In the genomic region with DNA sequence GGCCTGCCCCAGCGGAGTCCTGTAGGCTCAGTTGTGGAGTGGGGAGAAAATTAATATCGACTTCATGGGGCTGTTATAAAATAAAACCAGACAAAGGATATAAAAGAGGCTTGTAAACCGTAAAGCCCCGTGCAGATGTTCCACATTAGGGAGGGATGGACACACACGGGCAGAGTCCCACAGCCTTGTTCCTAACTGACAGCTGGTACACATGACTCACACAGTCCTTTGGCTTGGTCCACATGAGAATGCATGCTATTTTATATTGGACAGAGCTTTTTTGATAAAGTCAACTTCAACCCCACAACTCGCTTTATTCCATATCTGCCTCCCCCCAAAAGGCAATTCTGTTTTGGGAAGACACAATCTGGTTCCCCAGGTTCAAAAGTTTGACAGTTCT, we compare ENCODE assay signal across 8 mouse cellular contexts. TPM values are rescaled to one million over a fixed set of nuclear protein-coding genes. Genes with fewer than 3 reads are reported as not detected.
DNase-seq lines count a peak whose midpoint lies in the region; ATAC-seq lines count a peak whose summit lies in the region.

No protein-coding gene starts in this region.

- H3K9ac ChIP-seq in heart, embryonic 13.5 days, result peak overlapping the region; percentile 72

- 67% methylated on average over 6 of the region's 6 CpGs for WGBS in heart, embryonic 13.5 days
- 71% methylated on average over 6 of the region's 6 CpGs for WGBS in hindbrain, embryonic 10.5 days
- 87% methylated on average over 6 of the region's 6 CpGs for WGBS in macrophage (ENCODE audit: missing documents)

- H3K4me2 ChIP-seq in heart, embryonic 13.5 days, result peak overlapping the region; percentile 15

- no peak overlapping the region for H3K4me3 ChIP-seq in heart, embryonic 13.5 days
- H3K4me3 ChIP-seq in hindbrain, embryonic 10.5 days, result no peak overlapping the region
- H3K4me3 ChIP-seq in macrophage (ENCODE audit: inconsistent target), result no peak overlapping the region

- H3K4me1 ChIP-seq in heart, embryonic 13.5 days, result peaks cover 95% of the 10 kb centered on the region
- peaks cover 80% of the 10 kb centered on the region for H3K4me1 ChIP-seq in hindbrain, embryonic 10.5 days (replicated peaks)

- ATAC-seq in heart, embryonic 13.5 days (ENCODE audit: extremely low read depth, insufficient number of reproducible peaks, low FRiP score, low TSS enrichment), result no peak
- ATAC-seq in granulocyte monocyte progenitor cell, adult 5-6 weeks (replicated peaks; ENCODE audit: poor library complexity, severe bottlenecking), result no peak

- no peaks in the 10 kb centered on the region for H3K79me2 ChIP-seq in macrophage (ENCODE audit: inconsistent target)

- no peak for DNase-seq in heart, postnatal 10 days
- peak; percentile 79 for DNase-seq in NIH3T3 (ENCODE audit: low read depth)
- DNase-seq in hindbrain, embryonic 10.5 days (ENCODE audit: low spot score), result no peak
- no peak for DNase-seq in cerebellum, postnatal 25 days
- no peak for DNase-seq in frontal cortex, postnatal 36 days (ENCODE audit: low spot score in 2 of 2)

- H3K27ac ChIP-seq in heart, embryonic 13.5 days (replicated peaks), result peak overlapping the region; percentile 97
- peak overlapping the region; percentile 79 for H3K27ac ChIP-seq in hindbrain, embryonic 10.5 days
- peak overlapping the region; percentile 39; the same call in 1 of the 2 replicates for H3K27ac ChIP-seq in macrophage

- peaks cover 8% of the 10 kb centered on the region for H3K36me3 ChIP-seq in heart, embryonic 13.5 days
- H3K36me3 ChIP-seq in hindbrain, embryonic 10.5 days, result 0 out of 2 replicates have a peak, but pooled peaks cover 8% of the 10 kb centered on the region
- H3K36me3 ChIP-seq in macrophage (ENCODE audit: inconsistent target), result no peaks in the 10 kb centered on the region

- H3K9me3 ChIP-seq in heart, embryonic 13.5 days, result 0 out of 2 replicates have a peak, but pooled peaks cover 3% of the 10 kb centered on the region
- H3K9me3 ChIP-seq in hindbrain, embryonic 10.5 days, result peaks cover 8% of the 10 kb centered on the region; the same call in 1 of the 2 replicates

- H3K27me3 ChIP-seq in heart, embryonic 13.5 days (replicated peaks), result peaks cover 7% of the 10 kb centered on the region
- no peaks in the 10 kb centered on the region for H3K27me3 ChIP-seq in hindbrain, embryonic 10.5 days (ENCODE audit: insufficient read depth, poor library complexity, severe bottlenecking)

- intact Hi-C loops in heart, postnatal 10 days (cut with DNase I), result loop anchor here (2.0 kb wide), 1 partner anchor 56 kb away; no protein-coding TSS in a partner anchor

RNA-seq across cellular contexts. Expression of gene Shb, which starts 59.6 kb away (rescaled TPM):
- polyA plus RNA-seq in heart, embryonic 13.5 days (2015; fragmentation: Nextera tagmentation; extraction: Ambion mirVana), result 8.6 and 8.8 TPM in 2 replicates
- 10 to 100 TPM; 67.9 to 71.6 TPM for total RNA-seq in heart, postnatal 10 days (2021)
- polyA plus RNA-seq in hindbrain, embryonic 10.5 days (2016; fragmentation: Nextera tagmentation; extraction: Ambion mirVana), result 3.2 and 3.7 TPM in 2 replicates
- total RNA-seq in macrophage (2018; cell fraction: chromatin; rRNA removed), result 10 to 100 TPM in 1 of 26 experiments, 1 to 10 TPM in 24, under 1 TPM in 1; 0.98 to 12.4 (median 3.4) TPM
- total RNA-seq in macrophage (2018; cell fraction: cytosol; rRNA removed), result 1 to 10 TPM; 1.7 to 5.0 (median 2.6) TPM
- 10 to 100 TPM in 2 of 26 experiments, 1 to 10 TPM in 24; 2.3 to 16.4 (median 4.0) TPM for total RNA-seq in macrophage (2018; cell fraction: nucleus; rRNA removed)
- polyA plus RNA-seq in macrophage (2018), result 3.0 to 3.2 TPM (median 3.0 TPM) in 3 replicates
- 0.49 and 1.1 TPM in 2 replicates for total RNA-seq in granulocyte monocyte progenitor cell, adult 5-6 weeks (2014; fragmentation: Nextera tagmentation)
- total RNA-seq in granulocyte monocyte progenitor cell, adult 5-6 weeks (2017), result 0.72 and 2.2 TPM in 2 replicates

Comparison
In these comparisons a context has a peak if more than half of its experiments do, and no peak if none do; other contexts are left out.
1. H3K27ac ChIP-seq: peak in every context shown above with its lines; median percentile 97 in heart, embryonic 13.5 days; 79 in hindbrain, embryonic 10.5 days; 39 in macrophage.